Mouse (Mus musculus) gonadal fat pad, adult 2 months (tissue): ENCODE results near the gene Itprid2. TPM values are rescaled to one million over a fixed set of nuclear protein-coding genes. Genes with fewer than 3 reads are reported as not detected.

ENCODE experiments used
- DNase-seq: peaks from one replicate; pipeline ENCODE4 v3.0.0-alpha.2; 2012; ENCODE audit warnings: low read depth
- polyA plus RNA-seq: library from polyadenylated mRNA; depleted of rRNA; stranded (reverse); fragments of >200 nt; gene quantifications from 2 replicates; pipeline ENCODE4 v1.2.3, GENCODE M21; 2012

The Itprid2 gene
- polyA plus RNA-seq, 1 experiment: 9.1 TPM

- DNase-seq: no peak
These were observed 16.0 kb downstream of the Itprid2 start for GRCm38 (mm10) chr2:79651185-79651584.

GRCm38 (mm10) chr2:79651701-79652100 lies 16.5 kb downstream of the Itprid2 start:
- no peak for DNase-seq

- DNase-seq: no peak
These were observed 17.4 kb downstream of the Itprid2 start for GRCm38 (mm10) chr2:79652502-79652901.

GRCm38 (mm10) chr2:79653093-79653808 lies 18.1 kb downstream of the Itprid2 start:
- DNase-seq: no peak

GRCm38 (mm10) chr2:79653809-79654164 lies 18.6 kb downstream of the Itprid2 start:
- DNase-seq: no peak

- DNase-seq: no peak
These were observed 21.9 kb downstream of the Itprid2 start for GRCm38 (mm10) chr2:79657062-79657461.

GRCm38 (mm10) chr2:79660417-79661185 lies 25.4 kb downstream of the Itprid2 start:
- no peak for DNase-seq

- no peak for DNase-seq
These were observed 26.4 kb downstream of the Itprid2 start for GRCm38 (mm10) chr2:79661486-79662104.

- DNase-seq: no peak
These were observed 29.6 kb downstream of the Itprid2 start for GRCm38 (mm10) chr2:79664532-79665286.

- DNase-seq: no peak
These were observed 30.3 kb downstream of the Itprid2 start for GRCm38 (mm10) chr2:79665492-79665891.

- no peak for DNase-seq
These were observed 40.1 kb downstream of the Itprid2 start for GRCm38 (mm10) chr2:79675266-79675665.

GRCm38 (mm10) chr2:79677663-79678257 lies 42.6 kb downstream of the Itprid2 start:
- DNase-seq: no peak

- no peak for DNase-seq
These were observed 46.5 kb downstream of the Itprid2 start for GRCm38 (mm10) chr2:79681672-79682071.

GRCm38 (mm10) chr2:79683258-79683657 lies 48.1 kb downstream of the Itprid2 start:
- DNase-seq: no peak

- DNase-seq: no peak
These were observed 55.7 kb downstream of the Itprid2 start for GRCm38 (mm10) chr2:79690838-79691237.

GRCm38 (mm10) chr2:79695190-79695589 lies 60.0 kb downstream of the Itprid2 start:
- no peak for DNase-seq

- no peak for DNase-seq
These were observed 60.8 kb downstream of the Itprid2 start for GRCm38 (mm10) chr2:79695939-79696338.

GRCm38 (mm10) chr2:79696478-79697230 lies 61.5 kb downstream of the Itprid2 start:
- no peak for DNase-seq

- DNase-seq: no peak
These were observed 63.0 kb downstream of the Itprid2 start for GRCm38 (mm10) chr2:79698166-79698565.

- no peak for DNase-seq
These were observed 69.6 kb downstream of the Itprid2 start for GRCm38 (mm10) chr2:79704773-79705172.

- no peak for DNase-seq
These were observed 72.4 kb downstream of the Itprid2 start, which contains the start of gene Ppp1r1c for GRCm38 (mm10) chr2:79707575-79707974. TSS of gene Ppp1r1c (plus strand) at chr2:79707780.
